Mouse (Mus musculus): ENCODE measurements around the gene Mybphl.

DNA sequence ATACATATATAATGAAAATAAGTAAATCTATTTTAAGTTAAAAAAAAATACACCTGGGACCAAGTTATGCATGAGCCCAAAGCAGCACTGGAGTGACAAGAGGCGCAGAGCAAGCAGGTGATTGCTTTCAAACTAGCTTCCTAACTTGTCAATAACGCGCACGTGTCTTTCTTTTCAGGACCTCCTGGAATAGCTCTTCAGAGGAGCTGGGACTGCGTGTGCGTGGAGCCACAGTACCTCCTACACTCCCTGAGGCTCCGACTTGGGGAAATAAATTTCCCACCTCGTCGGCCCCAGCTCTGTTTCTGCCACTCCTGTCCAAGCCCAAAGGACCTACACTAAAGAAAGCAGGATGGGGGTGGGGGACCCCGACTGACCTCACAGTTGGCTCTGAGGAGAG lies 7.7 kb upstream of the Mybphl start:
- TF ChIP-seq CTCF (IDR thresholded peaks at IDR 0.05; ENCODE audit: control insufficient read depth, insufficient read depth, insufficient replicate concordance, low read depth, low read length) (no peak), POLR2A (IDR thresholded peaks at IDR 0.05; ENCODE audit: control insufficient read depth, low read depth, low read length) (no peak)
